Mouse (Mus musculus) kidney, postnatal 10 days (tissue): ENCODE results near the gene Gm21312.
"Not testable (repeated sequence)": the region's sequence is repeated elsewhere in the genome, so short reads cannot be mapped to it uniquely, and the experiment has no call there.

Source experiments
- DNase-seq: peaks from one replicate; pipeline ENCODE4 v3.0.0; 2021; ENCODE audit warnings: mixed read lengths

The Gm21312 gene

DNA sequence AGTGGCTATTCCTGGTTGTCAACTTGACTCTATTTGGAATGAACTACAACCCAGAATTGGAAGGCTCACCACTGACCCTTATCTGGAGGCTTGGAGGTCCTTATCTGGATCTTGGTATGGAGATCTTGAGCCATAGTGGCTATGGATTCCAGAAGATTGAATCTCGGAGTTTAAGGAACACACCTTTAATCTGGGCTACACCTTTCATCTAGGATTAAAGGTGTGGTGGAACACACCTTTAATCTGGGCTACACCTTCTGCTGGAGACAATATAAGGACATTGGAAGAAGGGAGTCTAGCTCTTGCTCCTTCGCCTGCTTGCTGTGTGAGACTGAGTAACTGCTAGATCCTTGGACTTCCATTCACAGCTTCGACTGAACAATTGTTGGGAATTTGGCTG, at the start of gene Gm21312:
Gene Gm21312, plus strand, starts transcription at position 301 of the 400 bp plus-strand sequence.
- not testable (repeated sequence) for DNase-seq

DNA sequence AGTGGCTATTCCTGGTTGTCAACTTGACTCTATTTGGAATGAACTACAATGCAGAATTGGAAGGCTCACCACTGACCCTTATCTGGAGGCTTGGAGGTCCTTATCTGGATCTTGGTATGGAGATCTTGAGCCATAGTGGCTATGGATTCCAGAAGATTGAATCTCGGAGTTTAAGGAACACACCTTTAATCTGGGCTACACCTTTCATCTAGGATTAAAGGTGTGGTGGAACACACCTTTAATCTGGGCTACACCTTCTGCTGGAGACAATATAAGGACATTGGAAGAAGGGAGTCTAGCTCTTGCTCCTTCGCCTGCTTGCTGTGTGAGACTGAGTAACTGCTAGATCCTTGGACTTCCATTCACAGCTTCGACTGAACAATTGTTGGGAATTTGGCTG, 34.1 kb upstream of the Gm21312 start, which contains the start of gene Gm21293:
Gene Gm21293, plus strand, starts transcription at position 301 of the 400 bp plus-strand sequence.
- not testable (repeated sequence) for DNase-seq

DNA sequence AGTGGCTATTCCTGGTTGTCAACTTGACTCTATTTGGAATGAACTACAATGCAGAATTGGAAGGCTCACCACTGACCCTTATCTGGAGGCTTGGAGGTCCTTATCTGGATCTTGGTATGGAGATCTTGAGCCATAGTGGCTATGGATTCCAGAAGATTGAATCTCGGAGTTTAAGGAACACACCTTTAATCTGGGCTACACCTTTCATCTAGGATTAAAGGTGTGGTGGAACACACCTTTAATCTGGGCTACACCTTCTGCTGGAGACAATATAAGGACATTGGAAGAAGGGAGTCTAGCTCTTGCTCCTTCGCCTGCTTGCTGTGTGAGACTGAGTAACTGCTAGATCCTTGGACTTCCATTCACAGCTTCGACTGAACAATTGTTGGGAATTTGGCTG, 25.6 kb upstream of the Gm21312 start, which contains the start of gene Gm6763:
Gene Gm6763, plus strand, starts transcription at position 301 of the 400 bp plus-strand sequence.
- DNase-seq = not testable (repeated sequence)

- not testable (repeated sequence) for DNase-seq
These were observed 17.1 kb upstream of the Gm21312 start, which contains the start of gene Gm8764 for GRCm38 (mm10) chr10:104159706-104160105. TSS of gene Gm8764 (plus strand) at chr10:104160006.

- not testable (repeated sequence) for DNase-seq
These were observed 8.6 kb upstream of the Gm21312 start, which contains the start of gene Gm21304 for GRCm38 (mm10) chr10:104168215-104168614. TSS of gene Gm21304 (plus strand) at chr10:104168515.

DNA sequence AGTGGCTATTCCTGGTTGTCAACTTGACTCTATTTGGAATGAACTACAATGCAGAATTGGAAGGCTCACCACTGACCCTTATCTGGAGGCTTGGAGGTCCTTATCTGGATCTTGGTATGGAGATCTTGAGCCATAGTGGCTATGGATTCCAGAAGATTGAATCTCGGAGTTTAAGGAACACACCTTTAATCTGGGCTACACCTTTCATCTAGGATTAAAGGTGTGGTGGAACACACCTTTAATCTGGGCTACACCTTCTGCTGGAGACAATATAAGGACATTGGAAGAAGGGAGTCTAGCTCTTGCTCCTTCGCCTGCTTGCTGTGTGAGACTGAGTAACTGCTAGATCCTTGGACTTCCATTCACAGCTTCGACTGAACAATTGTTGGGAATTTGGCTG, 8.4 kb downstream of the Gm21312 start, which contains the start of gene Gm20765:
Gene Gm20765, plus strand, starts transcription at position 301 of the 400 bp plus-strand sequence.
- not testable (repeated sequence) for DNase-seq

DNA sequence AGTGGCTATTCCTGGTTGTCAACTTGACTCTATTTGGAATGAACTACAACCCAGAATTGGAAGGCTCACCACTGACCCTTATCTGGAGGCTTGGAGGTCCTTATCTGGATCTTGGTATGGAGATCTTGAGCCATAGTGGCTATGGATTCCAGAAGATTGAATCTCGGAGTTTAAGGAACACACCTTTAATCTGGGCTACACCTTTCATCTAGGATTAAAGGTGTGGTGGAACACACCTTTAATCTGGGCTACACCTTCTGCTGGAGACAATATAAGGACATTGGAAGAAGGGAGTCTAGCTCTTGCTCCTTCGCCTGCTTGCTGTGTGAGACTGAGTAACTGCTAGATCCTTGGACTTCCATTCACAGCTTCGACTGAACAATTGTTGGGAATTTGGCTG, 16.9 kb downstream of the Gm21312 start, which contains the start of gene Gm4340:
Gene Gm4340, plus strand, starts transcription at position 301 of the 400 bp plus-strand sequence.
- DNase-seq = not testable (repeated sequence)

DNA sequence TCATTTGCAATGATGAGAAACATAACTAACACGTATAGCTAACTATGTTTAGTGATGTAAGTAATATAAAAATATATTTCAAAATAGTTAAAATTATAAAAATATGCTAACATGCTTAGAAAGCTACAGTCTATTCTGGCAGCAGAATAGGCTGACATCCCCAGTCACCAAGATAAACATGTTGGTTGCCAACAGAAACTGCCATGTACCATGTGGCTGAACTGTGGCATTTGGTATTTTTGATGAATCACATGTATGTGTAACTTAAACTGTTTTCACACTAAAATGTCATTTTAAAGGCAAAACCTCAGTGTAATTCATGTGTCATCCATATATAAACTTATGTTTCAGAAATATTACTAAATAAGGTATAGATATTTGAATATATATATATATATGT, 32.8 kb downstream of the Gm21312 start:
- DNase-seq = no peak

- no peak for DNase-seq
These were observed 33.6 kb downstream of the Gm21312 start for GRCm38 (mm10) chr10:104210268-104210990.

GRCm38 (mm10) chr10:104214527-104214926, 37.7 kb downstream of the Gm21312 start:
- no peak for DNase-seq

GRCm38 (mm10) chr10:104220303-104221021, 43.6 kb downstream of the Gm21312 start:
- DNase-seq = no peak
